Mouse (Mus musculus) brown adipose tissue, adult 24 weeks (tissue): ENCODE measurements around the gene Pik3ca. TPM values are rescaled to one million over a fixed set of nuclear protein-coding genes. Genes with fewer than 3 reads are reported as not detected.

Experiments used
- H3K27ac ChIP-seq: fragments of 200-500 bp; replicated peaks from 2 replicates; pipeline ENCODE4 v1.5.1; 2012; ENCODE audit warnings: low read depth, mild to moderate bottlenecking, low read length
- H3K4me1 ChIP-seq: fragments of 200-500 bp; 2 replicates; pipeline ENCODE4 v1.6.1; 2012; ENCODE audit warnings: low read length, mixed read lengths; ENCODE audit not compliant: control insufficient read depth, insufficient read depth, insufficient read length
- H3K4me3 ChIP-seq: fragments of 200-500 bp; 2 replicates; pipeline ENCODE4 v1.5.1; 2012; ENCODE audit warnings: low read depth, mild to moderate bottlenecking, low read length, moderate library complexity; ENCODE audit not compliant: insufficient read depth
- polyA plus RNA-seq: library from polyadenylated mRNA; stranded (reverse); fragments of >200 nt; gene quantifications from 2 replicates; pipeline ENCODE4 v1.2.4, GENCODE M21; 2012; ENCODE audit not compliant: missing spikeins, insufficient read depth, insufficient read length

Pik3ca gene
- polyA plus RNA-seq, 1 experiment: 17.7 TPM

DNA sequence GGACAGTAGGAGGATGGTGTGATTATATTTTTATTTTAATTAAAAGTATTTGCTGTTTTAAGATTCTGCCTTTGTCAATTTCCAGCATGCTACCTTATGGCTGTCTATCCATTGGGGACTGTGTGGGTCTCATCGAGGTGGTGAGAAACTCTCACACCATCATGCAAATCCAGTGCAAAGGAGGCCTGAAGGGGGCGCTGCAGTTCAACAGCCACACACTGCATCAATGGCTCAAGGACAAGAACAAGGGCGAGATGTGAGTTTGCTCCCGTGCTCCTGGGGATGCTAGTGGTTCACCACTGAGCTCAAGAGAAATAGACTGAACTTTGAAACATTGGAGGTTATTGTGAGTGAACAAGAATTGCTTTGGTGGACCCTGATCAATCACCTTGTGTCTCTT is 62.3 kb downstream of the Pik3ca start:
- Histone ChIP-seq H3K27ac (no peak overlapping the region), H3K4me1 (no peaks in the 10 kb centered on the region), H3K4me3 (no peak overlapping the region)

DNA sequence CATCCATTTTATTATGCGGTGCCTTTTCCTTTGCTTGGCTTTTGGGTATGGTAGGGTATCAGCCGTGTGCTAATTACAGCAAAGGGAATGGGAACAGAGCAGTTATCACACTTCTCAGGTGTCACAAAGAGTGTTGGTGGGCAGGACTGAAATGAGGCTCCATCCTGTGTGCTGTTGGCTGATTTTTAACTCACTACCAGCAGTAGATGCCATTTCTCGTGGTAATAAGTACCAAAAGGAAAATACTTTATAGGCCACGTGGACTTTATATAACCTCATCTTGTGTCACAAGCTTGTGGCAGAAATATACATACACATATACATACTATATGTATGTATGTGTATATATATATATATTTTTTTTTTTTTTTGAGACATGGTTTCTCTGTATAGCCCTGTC is 69.8 kb downstream of the Pik3ca start:
- Histone ChIP-seq H3K4me3 (no peak overlapping the region), H3K27ac (no peak overlapping the region), H3K4me1 (peaks cover 4% of the 10 kb centered on the region; the same call in 1 of the 2 replicates)

GRCm38 (mm10) chr3:32468411-32468810 is 70.9 kb downstream of the Pik3ca start:
- no peak overlapping the region for H3K27ac ChIP-seq
- H3K4me3 ChIP-seq: no peak overlapping the region
- H3K4me1 ChIP-seq: peaks cover 8% of the 10 kb centered on the region; the same call in 1 of the 2 replicates

DNA sequence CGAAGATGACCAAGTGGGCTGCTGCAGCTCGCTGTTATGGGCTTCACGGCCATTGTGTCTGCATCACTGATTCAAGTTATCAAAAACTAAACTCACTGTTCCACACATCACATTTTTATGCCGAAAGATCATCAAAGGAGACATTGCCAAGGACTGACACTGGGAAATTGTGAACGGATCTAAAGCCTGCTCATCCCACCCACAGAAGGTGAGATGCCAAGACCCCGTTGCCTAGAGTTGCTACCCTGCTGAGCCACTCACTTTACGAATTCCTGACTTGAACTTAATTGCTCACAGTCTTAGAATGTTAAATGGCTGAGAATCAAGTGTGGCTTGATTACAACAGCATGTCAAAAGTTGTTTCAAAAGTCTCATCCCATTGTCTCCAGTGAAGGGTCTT is 73.0 kb downstream of the Pik3ca start:
- no peak overlapping the region for H3K4me3 ChIP-seq
- no peak overlapping the region for H3K27ac ChIP-seq
- H3K4me1 ChIP-seq: peaks cover 8% of the 10 kb centered on the region; the same call in 1 of the 2 replicates

GRCm38 (mm10) chr3:32471098-32471497 is 73.6 kb downstream of the Pik3ca start:
- Histone ChIP-seq H3K27ac (no peak overlapping the region), H3K4me3 (no peak overlapping the region), H3K4me1 (peaks cover 8% of the 10 kb centered on the region; the same call in 1 of the 2 replicates)

DNA sequence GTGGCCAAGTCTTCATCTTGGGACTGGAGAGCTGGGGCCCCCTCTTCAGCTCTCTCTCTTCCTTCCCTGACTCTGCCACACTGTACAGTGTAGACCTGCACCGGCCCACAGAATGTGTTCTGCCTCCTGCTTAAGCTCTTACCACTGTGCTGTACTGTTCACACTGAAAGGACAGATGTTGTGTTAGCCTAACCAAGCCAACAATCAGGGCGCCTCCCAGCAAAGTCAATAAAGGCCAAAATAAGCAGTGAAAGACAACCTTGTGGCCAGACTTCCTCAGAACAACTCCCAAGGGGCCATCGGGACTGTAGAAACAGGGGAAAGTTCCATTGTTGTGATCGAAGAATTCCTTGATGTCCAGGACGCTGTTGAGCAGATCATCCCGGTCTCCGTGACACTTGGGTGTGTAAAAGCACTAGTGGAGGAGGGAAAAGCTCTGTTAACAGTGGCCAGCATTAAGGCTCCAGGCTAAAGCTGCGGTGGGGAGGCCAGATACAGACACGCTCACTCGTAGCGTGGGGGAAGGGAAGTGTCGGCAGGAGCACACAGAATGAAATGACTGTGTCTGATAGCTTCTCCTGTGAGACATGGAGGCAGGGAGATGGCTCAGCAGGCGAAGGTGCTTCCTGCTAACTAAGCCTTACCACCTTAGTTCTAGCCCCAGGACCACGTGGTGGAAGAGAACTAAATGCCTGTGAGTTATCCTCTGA is 74.9 kb downstream of the Pik3ca start:
- H3K27ac ChIP-seq: no peak overlapping the region
- H3K4me1 ChIP-seq: peaks cover 8% of the 10 kb centered on the region; the same call in 1 of the 2 replicates
- no peak overlapping the region for H3K4me3 ChIP-seq

GRCm38 (mm10) chr3:32473184-32473583 is 75.7 kb downstream of the Pik3ca start:
- peaks cover 8% of the 10 kb centered on the region; the same call in 1 of the 2 replicates for H3K4me1 ChIP-seq
- no peak overlapping the region for H3K4me3 ChIP-seq
- no peak overlapping the region for H3K27ac ChIP-seq

- H3K27ac ChIP-seq: no peak overlapping the region
- H3K4me1 ChIP-seq: no peaks in the 10 kb centered on the region
- H3K4me3 ChIP-seq: no peak overlapping the region
Observed at GRCm38 (mm10) chr3:32479961-32480360, 82.5 kb downstream of the Pik3ca start.

DNA sequence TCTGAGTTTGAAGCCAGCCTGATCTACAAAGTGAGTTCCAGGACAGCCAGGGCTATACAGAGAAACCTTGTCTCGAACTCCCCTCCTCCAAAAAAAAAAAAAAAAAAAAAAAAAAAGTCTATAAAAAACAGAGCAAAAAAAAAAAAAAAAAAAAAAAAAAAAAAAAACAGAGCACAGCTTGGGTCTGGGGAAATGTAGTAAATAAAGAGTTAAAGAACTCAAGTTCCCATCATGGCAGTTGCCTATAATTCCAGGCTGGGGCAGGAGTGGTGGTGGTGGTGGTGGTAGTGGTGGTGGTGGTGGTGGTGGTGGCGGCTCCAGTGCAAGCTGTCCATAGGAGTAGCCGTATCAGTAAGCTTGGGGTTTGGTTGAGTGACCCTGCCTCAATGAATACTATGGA is 85.6 kb downstream of the Pik3ca start:
- Histone ChIP-seq H3K4me1 (no peaks in the 10 kb centered on the region), H3K27ac (no peak overlapping the region), H3K4me3 (no peak overlapping the region)

DNA sequence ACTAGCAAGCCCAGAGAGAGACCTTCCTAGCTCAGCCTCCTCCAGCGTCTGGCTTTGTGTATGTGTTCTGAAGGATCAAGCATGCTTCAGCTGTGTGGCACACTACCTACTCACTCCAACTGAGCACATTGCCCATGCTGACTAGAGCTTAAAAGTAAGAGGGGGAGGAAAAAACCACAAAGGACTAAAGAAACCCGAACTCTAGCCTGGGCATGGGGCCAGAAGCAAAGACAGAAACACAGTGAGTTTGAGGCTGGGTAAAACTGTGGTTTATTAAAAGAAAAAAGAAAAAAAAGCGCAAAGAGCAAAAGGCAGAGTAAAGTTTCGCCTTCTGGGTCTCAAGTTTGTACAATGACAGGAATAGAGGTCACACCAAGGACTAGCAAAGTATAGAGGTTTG is 89.1 kb downstream of the Pik3ca start:
- Histone ChIP-seq H3K27ac (no peak overlapping the region), H3K4me1 (no peaks in the 10 kb centered on the region)

GRCm38 (mm10) chr3:32488172-32488571 is 90.7 kb downstream of the Pik3ca start:
- H3K4me3 ChIP-seq: no peak overlapping the region
- H3K27ac ChIP-seq: no peak overlapping the region
- H3K4me1 ChIP-seq: no peaks in the 10 kb centered on the region

More for the DNA sequence above, 89.1 kb downstream of the Pik3ca start:
- no peak overlapping the region for H3K4me3 ChIP-seq

DNA sequence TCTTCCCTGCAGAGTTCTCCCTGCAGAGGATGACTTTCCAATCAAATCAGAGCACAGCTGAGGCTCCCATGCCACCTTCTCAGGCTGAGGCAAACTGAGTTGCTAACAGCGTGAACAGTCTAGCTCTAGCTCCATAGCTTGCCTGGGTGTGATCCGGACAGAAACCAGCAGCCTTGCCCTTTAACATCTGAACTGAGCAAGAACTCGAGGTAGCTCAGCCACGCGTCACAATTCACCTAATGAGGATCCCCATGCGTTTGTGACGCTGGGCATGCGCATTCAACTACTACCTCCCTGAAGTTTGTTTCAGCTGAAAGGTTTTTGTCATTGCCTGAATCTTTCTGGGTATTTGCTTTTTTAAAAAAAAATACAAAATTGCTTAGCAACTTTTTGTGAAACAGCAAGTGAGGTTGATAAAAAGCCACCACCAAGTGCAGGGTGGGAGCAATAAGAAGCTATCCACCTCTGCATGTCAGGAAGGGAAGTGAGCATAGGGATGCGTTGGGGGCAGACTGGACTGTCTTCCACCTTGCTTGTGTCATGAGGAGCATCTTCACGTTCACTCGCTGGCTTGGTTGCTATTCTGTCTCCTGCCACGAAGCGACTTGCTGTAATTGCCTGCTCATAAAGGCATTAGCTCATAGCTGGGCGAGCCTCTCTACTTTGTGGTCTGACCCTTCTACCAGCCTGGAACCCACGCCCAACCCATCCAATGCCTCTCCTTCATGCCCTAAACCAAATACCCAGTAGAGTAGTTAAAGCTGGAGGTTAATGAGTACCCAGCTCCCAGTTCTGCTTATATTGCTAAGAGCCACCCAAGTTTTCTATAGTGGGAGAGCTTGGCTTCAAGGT is 92.8 kb downstream of the Pik3ca start:
- no peaks in the 10 kb centered on the region for H3K4me1 ChIP-seq
- H3K27ac ChIP-seq: no peak overlapping the region
- H3K4me3 ChIP-seq: no peak overlapping the region

- H3K27ac ChIP-seq: no peak overlapping the region
- no peaks in the 10 kb centered on the region for H3K4me1 ChIP-seq
- H3K4me3 ChIP-seq: no peak overlapping the region
Observed at GRCm38 (mm10) chr3:32490928-32491315, 93.5 kb downstream of the Pik3ca start.

DNA sequence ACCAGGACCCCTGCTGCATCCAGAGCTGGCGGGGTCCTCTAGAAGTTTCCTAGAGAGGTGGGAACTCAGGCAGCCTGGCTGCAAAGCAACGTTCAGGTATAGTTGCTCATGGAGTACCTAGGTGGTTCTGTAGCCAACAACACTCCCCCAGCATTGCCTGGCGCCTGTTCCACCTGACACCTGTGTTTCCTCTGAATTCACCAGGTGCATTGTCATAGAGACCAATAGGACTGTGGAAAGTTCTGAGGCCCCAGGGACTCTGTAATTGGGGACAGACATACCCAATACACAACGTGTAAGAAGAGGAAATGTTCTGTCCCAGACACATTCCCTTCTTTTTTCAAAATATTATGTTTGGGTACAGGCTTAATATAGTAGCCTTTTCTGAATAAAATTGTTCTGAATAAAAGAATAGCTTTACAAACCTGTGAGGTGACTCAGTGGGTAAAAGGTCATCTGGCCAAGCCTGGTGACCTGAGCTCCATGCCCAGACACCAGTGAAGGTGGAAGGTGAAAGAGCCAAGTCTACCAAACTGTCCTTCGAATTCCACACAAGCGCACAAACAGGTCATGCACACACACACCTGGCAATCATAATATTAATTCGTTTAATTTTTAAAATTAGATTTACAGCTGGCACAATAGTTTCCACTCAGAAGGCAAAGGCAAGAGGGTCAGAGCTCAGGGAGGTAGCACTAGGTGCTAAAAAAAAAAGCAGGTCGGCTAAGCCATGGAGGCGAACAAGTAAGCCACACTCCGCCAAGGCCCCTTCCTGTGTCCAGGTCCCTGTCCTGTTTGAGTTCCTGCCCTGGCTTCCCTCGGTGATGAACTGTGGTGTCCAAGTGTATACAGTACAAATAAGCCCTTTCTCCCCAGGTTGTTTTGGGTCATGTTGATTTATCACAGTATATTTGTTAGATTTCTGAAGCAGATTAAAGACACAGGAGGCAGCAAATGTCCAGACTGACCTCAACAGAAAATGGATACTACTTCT is 94.9 kb downstream of the Pik3ca start, which contains the start of gene Kcnmb3:
Kcnmb3 (minus strand) TSS at position 135 of the 994 bp plus-strand sequence.
- Histone ChIP-seq H3K4me3 (no peak within 1 kb of the TSS), H3K27ac (no peak within 1 kb of the TSS), H3K4me1 (no peaks in the 10 kb centered on the region)
